Mouse (Mus musculus): ENCODE data around the gene Cadps. TPM values are rescaled to one million over a fixed set of nuclear protein-coding genes. Genes with fewer than 3 reads are reported as not detected.
"Not testable (repeated sequence)": the region's sequence is repeated elsewhere in the genome, so short reads cannot be mapped to it uniquely, and the experiment has no call there.

The Cadps gene
- polyA plus RNA-seq, 1 experiment from 2014 or later = not detected

- no peak for ATAC-seq (ENCODE audit: low read depth)
- WGBS (ENCODE audit: insufficient replicate concordance) = 55% methylated on average over 5 of the region's 5 CpGs
- H3K4me2 ChIP-seq (ENCODE audit: low read depth, low read length) = no peak overlapping the region
- H3K9ac ChIP-seq (ENCODE audit: low read depth, low read length) = no peak overlapping the region
- no peaks in the 10 kb centered on the region for H3K36me3 ChIP-seq (ENCODE audit: control insufficient read depth, insufficient read depth)
- H3K9me3 ChIP-seq (replicated peaks; ENCODE audit: control insufficient read depth, low read length) = no peaks in the 10 kb centered on the region
- no peaks in the 10 kb centered on the region for H3K27me3 ChIP-seq (ENCODE audit: control insufficient read depth, insufficient read depth, low read depth, low read length)
- H3K27ac ChIP-seq (ENCODE audit: low read length) = no peak overlapping the region
- H3K4me1 ChIP-seq (ENCODE audit: control insufficient read depth, low read depth, low read length) = no peaks in the 10 kb centered on the region
- no peak overlapping the region for H3K4me3 ChIP-seq (ENCODE audit: low read depth, low read length)
These were observed 241.2 kb downstream of the Cadps start for GRCm38 (mm10) chr14:12581657-12582056.

GRCm38 (mm10) chr14:12580786-12581185 is 242.1 kb downstream of the Cadps start:
- H3K4me1 ChIP-seq (ENCODE audit: control insufficient read depth, low read depth, low read length) = no peaks in the 10 kb centered on the region
- ATAC-seq (ENCODE audit: low read depth) = no peak
- no peaks in the 10 kb centered on the region for H3K36me3 ChIP-seq (ENCODE audit: control insufficient read depth, insufficient read depth)
- no peaks in the 10 kb centered on the region for H3K9me3 ChIP-seq (replicated peaks; ENCODE audit: control insufficient read depth, low read length)
- H3K9ac ChIP-seq (ENCODE audit: low read depth, low read length) = no peak overlapping the region
- WGBS (ENCODE audit: insufficient replicate concordance) = 39% methylated on average over 7 of the region's 7 CpGs
- H3K4me3 ChIP-seq (ENCODE audit: low read depth, low read length) = no peak overlapping the region
- H3K27ac ChIP-seq (ENCODE audit: low read length) = no peak overlapping the region
- no peak overlapping the region for H3K4me2 ChIP-seq (ENCODE audit: low read depth, low read length)
- no peaks in the 10 kb centered on the region for H3K27me3 ChIP-seq (ENCODE audit: control insufficient read depth, insufficient read depth, low read depth, low read length)

- 29% methylated on average over 1 of the region's 1 CpGs for WGBS (ENCODE audit: insufficient replicate concordance)
- Histone ChIP-seq H3K4me3 (ENCODE audit: low read depth, low read length) (no peak overlapping the region), H3K9ac (ENCODE audit: low read depth, low read length) (no peak overlapping the region), H3K4me1 (ENCODE audit: control insufficient read depth, low read depth, low read length) (no peaks in the 10 kb centered on the region), H3K36me3 (ENCODE audit: control insufficient read depth, insufficient read depth) (no peaks in the 10 kb centered on the region), H3K27me3 (ENCODE audit: control insufficient read depth, insufficient read depth, low read depth, low read length) (no peaks in the 10 kb centered on the region), H3K4me2 (ENCODE audit: low read depth, low read length) (no peak overlapping the region), H3K9me3 (replicated peaks; ENCODE audit: control insufficient read depth, low read length) (no peaks in the 10 kb centered on the region), H3K27ac (ENCODE audit: low read length) (no peak overlapping the region)
- ATAC-seq (ENCODE audit: low read depth) = no peak
These were observed 244.7 kb downstream of the Cadps start for GRCm38 (mm10) chr14:12578156-12578555.

GRCm38 (mm10) chr14:12577475-12578140 is 245.3 kb downstream of the Cadps start:
- 43% methylated on average over 2 of the region's 2 CpGs for WGBS (ENCODE audit: insufficient replicate concordance)
- ATAC-seq (ENCODE audit: low read depth) = no peak
- no peaks in the 10 kb centered on the region for H3K36me3 ChIP-seq (ENCODE audit: control insufficient read depth, insufficient read depth)
- H3K4me2 ChIP-seq (ENCODE audit: low read depth, low read length) = no peak overlapping the region
- H3K27me3 ChIP-seq (ENCODE audit: control insufficient read depth, insufficient read depth, low read depth, low read length) = no peaks in the 10 kb centered on the region
- no peak overlapping the region for H3K27ac ChIP-seq (ENCODE audit: low read length)
- H3K4me1 ChIP-seq (ENCODE audit: control insufficient read depth, low read depth, low read length) = no peaks in the 10 kb centered on the region
- H3K9ac ChIP-seq (ENCODE audit: low read depth, low read length) = no peak overlapping the region
- H3K4me3 ChIP-seq (ENCODE audit: low read depth, low read length) = no peak overlapping the region
- no peaks in the 10 kb centered on the region for H3K9me3 ChIP-seq (replicated peaks; ENCODE audit: control insufficient read depth, low read length)

GRCm38 (mm10) chr14:12575105-12575504 is 247.8 kb downstream of the Cadps start:
- no peak for ATAC-seq (ENCODE audit: low read depth)
- H3K9ac ChIP-seq (ENCODE audit: low read depth, low read length) = no peak overlapping the region
- 14% methylated on average over 3 of the region's 3 CpGs for WGBS (ENCODE audit: insufficient replicate concordance)

GRCm38 (mm10) chr14:12574336-12574735 is 248.5 kb downstream of the Cadps start:
- Histone ChIP-seq H3K9ac (ENCODE audit: low read depth, low read length) (no peak overlapping the region), H3K4me2 (ENCODE audit: low read depth, low read length) (no peak overlapping the region), H3K36me3 (ENCODE audit: control insufficient read depth, insufficient read depth) (no peaks in the 10 kb centered on the region), H3K9me3 (replicated peaks; ENCODE audit: control insufficient read depth, low read length) (no peaks in the 10 kb centered on the region), H3K27ac (ENCODE audit: low read length) (no peak overlapping the region), H3K27me3 (ENCODE audit: control insufficient read depth, insufficient read depth, low read depth, low read length) (no peaks in the 10 kb centered on the region), H3K4me1 (ENCODE audit: control insufficient read depth, low read depth, low read length) (no peaks in the 10 kb centered on the region), H3K4me3 (ENCODE audit: low read depth, low read length) (no peak overlapping the region)
- WGBS (ENCODE audit: insufficient replicate concordance) = 66% methylated on average over 4 of the region's 4 CpGs
- no peak for ATAC-seq (ENCODE audit: low read depth)

More at GRCm38 (mm10) chr14:12575105-12575504, 247.8 kb downstream of the Cadps start:
- Histone ChIP-seq H3K27me3 (ENCODE audit: control insufficient read depth, insufficient read depth, low read depth, low read length) (no peaks in the 10 kb centered on the region), H3K36me3 (ENCODE audit: control insufficient read depth, insufficient read depth) (no peaks in the 10 kb centered on the region), H3K9me3 (replicated peaks; ENCODE audit: control insufficient read depth, low read length) (no peaks in the 10 kb centered on the region), H3K27ac (ENCODE audit: low read length) (no peak overlapping the region), H3K4me3 (ENCODE audit: low read depth, low read length) (no peak overlapping the region), H3K4me2 (ENCODE audit: low read depth, low read length) (no peak overlapping the region), H3K4me1 (ENCODE audit: control insufficient read depth, low read depth, low read length) (no peaks in the 10 kb centered on the region)

GRCm38 (mm10) chr14:12561730-12562129 is 261.1 kb downstream of the Cadps start:
- H3K36me3 ChIP-seq (ENCODE audit: control insufficient read depth, insufficient read depth); H3K4me3 ChIP-seq (ENCODE audit: low read depth, low read length); H3K27ac ChIP-seq (ENCODE audit: low read length); H3K4me1 ChIP-seq (ENCODE audit: control insufficient read depth, low read depth, low read length); H3K9me3 ChIP-seq (replicated peaks; ENCODE audit: control insufficient read depth, low read length); H3K27me3 ChIP-seq (ENCODE audit: control insufficient read depth, insufficient read depth, low read depth, low read length); ATAC-seq (ENCODE audit: low read depth); H3K9ac ChIP-seq (ENCODE audit: low read depth, low read length); H3K4me2 ChIP-seq (ENCODE audit: low read depth, low read length): not testable (repeated sequence)

GRCm38 (mm10) chr14:12560233-12560577 is 262.7 kb downstream of the Cadps start:
- Histone ChIP-seq H3K36me3 (ENCODE audit: control insufficient read depth, insufficient read depth) (no peaks in the 10 kb centered on the region), H3K9me3 (replicated peaks; ENCODE audit: control insufficient read depth, low read length) (no peaks in the 10 kb centered on the region), H3K27me3 (ENCODE audit: control insufficient read depth, insufficient read depth, low read depth, low read length) (no peaks in the 10 kb centered on the region), H3K4me3 (ENCODE audit: low read depth, low read length) (no peak overlapping the region), H3K4me2 (ENCODE audit: low read depth, low read length) (no peak overlapping the region), H3K27ac (ENCODE audit: low read length) (no peak overlapping the region), H3K4me1 (ENCODE audit: control insufficient read depth, low read depth, low read length) (no peaks in the 10 kb centered on the region), H3K9ac (ENCODE audit: low read depth, low read length) (no peak overlapping the region)
- WGBS (ENCODE audit: insufficient replicate concordance) = 40% methylated on average over 1 of the region's 1 CpGs
- no peak for ATAC-seq (ENCODE audit: low read depth)

GRCm38 (mm10) chr14:12559574-12560232 is 263.2 kb downstream of the Cadps start:
- 56% methylated on average over 3 of the region's 3 CpGs for WGBS (ENCODE audit: insufficient replicate concordance)
- no peak overlapping the region for H3K4me2 ChIP-seq (ENCODE audit: low read depth, low read length)
- H3K36me3 ChIP-seq (ENCODE audit: control insufficient read depth, insufficient read depth) = no peaks in the 10 kb centered on the region
- no peak overlapping the region for H3K9ac ChIP-seq (ENCODE audit: low read depth, low read length)
- no peaks in the 10 kb centered on the region for H3K4me1 ChIP-seq (ENCODE audit: control insufficient read depth, low read depth, low read length)
- H3K27me3 ChIP-seq (ENCODE audit: control insufficient read depth, insufficient read depth, low read depth, low read length) = no peaks in the 10 kb centered on the region
- no peak overlapping the region for H3K4me3 ChIP-seq (ENCODE audit: low read depth, low read length)
- no peak for ATAC-seq (ENCODE audit: low read depth)
- no peaks in the 10 kb centered on the region for H3K9me3 ChIP-seq (replicated peaks; ENCODE audit: control insufficient read depth, low read length)
- H3K27ac ChIP-seq (ENCODE audit: low read length) = no peak overlapping the region
